Mouse (Mus musculus) limb, embryonic 13.5 days (tissue): ENCODE measurements around the gene Olfr1174-ps. TPM values are rescaled to one million over a fixed set of nuclear protein-coding genes. Genes with fewer than 3 reads are reported as not detected.

Source experiments
- ATAC-seq: fragments of 200-750 bp; cut with Nextera tagmentation; 2 replicates; pipeline ENCODE4 v1.8.0; 2017; ENCODE audit warnings: low read depth, moderate number of reproducible peaks, moderate TSS enrichment; ENCODE audit not compliant: low FRiP score
- H3K27ac ChIP-seq: fragments of 300-500 bp; sonication (generic); 2 replicates; pipeline ENCODE4 v1.5.1; 2015; ENCODE audit warnings: inconsistent platforms, mild to moderate bottlenecking, moderate library complexity
- H3K27me3 ChIP-seq: fragments of 300-500 bp; sonication (generic); 2 replicates; pipeline ENCODE4 v1.6.1; 2015; ENCODE audit warnings: mild to moderate bottlenecking, inconsistent platforms
- H3K36me3 ChIP-seq: fragments of 300-500 bp; sonication (generic); 2 replicates; pipeline ENCODE4 v1.6.1; 2015; ENCODE audit warnings: inconsistent platforms, mild to moderate bottlenecking, moderate library complexity
- H3K4me1 ChIP-seq: fragments of 300-500 bp; sonication (generic); 2 replicates; pipeline ENCODE4 v1.6.1; 2015; ENCODE audit warnings: inconsistent platforms
- H3K4me2 ChIP-seq: fragments of 300-500 bp; sonication (generic); replicated peaks from 2 replicates; pipeline ENCODE4 v1.6.1; 2015; ENCODE audit warnings: inconsistent platforms, mild to moderate bottlenecking, moderate library complexity
- H3K4me3 ChIP-seq: fragments of 300-500 bp; sonication (generic); 2 replicates; pipeline ENCODE4 v1.5.1; 2015; ENCODE audit warnings: moderate library complexity, mild to moderate bottlenecking, inconsistent platforms
- H3K9ac ChIP-seq: fragments of 300-500 bp; sonication (generic); 2 replicates; pipeline ENCODE4 v1.6.1; 2015; ENCODE audit warnings: mild to moderate bottlenecking, inconsistent platforms
- H3K9me3 ChIP-seq: fragments of 300-500 bp; sonication (generic); 2 replicates; pipeline ENCODE4 v1.6.1; 2016; ENCODE audit warnings: inconsistent platforms
- WGBS: fragments of 180-500 bp; shearing (Covaris S2); methylation state at CpG from one replicate; pipeline ENCODE4 v1.1.7; 2015; 5-methylcytosine and 5-hydroxymethylcytosine counted together
- polyA plus RNA-seq: library from polyadenylated mRNA; unstranded; fragments of >200 nt; fragmentation: Nextera tagmentation; extraction: Ambion mirVana; gene quantifications from 2 replicates; pipeline ENCODE4 v1.2.1, GENCODE M21; 2015

The Olfr1174-ps gene
- not detected in 2 replicates for polyA plus RNA-seq

GRCm38 (mm10) chr2:88315035-88315434 lies at the start of gene Olfr1174-ps:
Gene Olfr1174-ps, minus strand, starts transcription at chr2:88315135.
- ATAC-seq, result no peak
- H3K4me1 ChIP-seq, result no peaks in the 10 kb centered on the region
- H3K4me3 ChIP-seq, result no peak within 1 kb of the TSS
- H3K9me3 ChIP-seq, result no peaks in the 10 kb centered on the region
- no peaks in the 10 kb centered on the region for H3K36me3 ChIP-seq
- WGBS, result 89% methylated on average over 4 of the region's 4 CpGs
- no peaks in the 10 kb centered on the region for H3K27me3 ChIP-seq
- H3K27ac ChIP-seq, result no peak within 1 kb of the TSS
- H3K4me2 ChIP-seq, result no peak within 1 kb of the TSS
- H3K9ac ChIP-seq, result no peak within 1 kb of the TSS

- no peaks in the 10 kb centered on the region for H3K27me3 ChIP-seq
- H3K9ac ChIP-seq, result no peak overlapping the region
- H3K36me3 ChIP-seq, result no peaks in the 10 kb centered on the region
- no peak overlapping the region for H3K4me2 ChIP-seq
- 4% methylated on average over 2 of the region's 2 CpGs for WGBS
- no peak overlapping the region for H3K27ac ChIP-seq
- no peak for ATAC-seq
- H3K4me3 ChIP-seq, result no peak overlapping the region
- H3K4me1 ChIP-seq, result no peaks in the 10 kb centered on the region
- no peaks in the 10 kb centered on the region for H3K9me3 ChIP-seq
Measured at GRCm38 (mm10) chr2:88356304-88356703, 41.4 kb upstream of the Olfr1174-ps start.

- no peak within 1 kb of the TSS for H3K9ac ChIP-seq
- no peaks in the 10 kb centered on the region for H3K9me3 ChIP-seq
- H3K4me2 ChIP-seq, result no peak within 1 kb of the TSS
- H3K4me3 ChIP-seq, result no peak within 1 kb of the TSS
- ATAC-seq, result no peak
- no peak within 1 kb of the TSS for H3K27ac ChIP-seq
- no peaks in the 10 kb centered on the region for H3K4me1 ChIP-seq
- 89% methylated on average over 1 of the region's 1 CpGs for WGBS
- no peaks in the 10 kb centered on the region for H3K27me3 ChIP-seq
- no peaks in the 10 kb centered on the region for H3K36me3 ChIP-seq
Measured at GRCm38 (mm10) chr2:88346392-88346791, 31.5 kb upstream of the Olfr1174-ps start, which contains the start of gene Olfr1177-ps. Gene Olfr1177-ps, minus strand, starts transcription at chr2:88346492.

GRCm38 (mm10) chr2:88336421-88336820 lies 21.5 kb upstream of the Olfr1174-ps start, which contains the start of gene Olfr1176:
Gene Olfr1176, plus strand, starts transcription at chr2:88336721.
- Histone ChIP-seq H3K27ac (no peak within 1 kb of the TSS), H3K4me3 (no peak within 1 kb of the TSS), H3K9me3 (no peaks in the 10 kb centered on the region), H3K36me3 (no peaks in the 10 kb centered on the region), H3K4me1 (no peaks in the 10 kb centered on the region), H3K27me3 (no peaks in the 10 kb centered on the region), H3K9ac (no peak within 1 kb of the TSS), H3K4me2 (no peak within 1 kb of the TSS)
- ATAC-seq, result no peak
- WGBS, result 63% methylated on average over 1 of the region's 1 CpGs

GRCm38 (mm10) chr2:88327115-88327514 lies 12.2 kb upstream of the Olfr1174-ps start, which contains the start of gene Olfr1175-ps:
Gene Olfr1175-ps, minus strand, starts transcription at chr2:88327215.
- no peak within 1 kb of the TSS for H3K4me3 ChIP-seq
- no peaks in the 10 kb centered on the region for H3K36me3 ChIP-seq
- no peaks in the 10 kb centered on the region for H3K27me3 ChIP-seq
- H3K9ac ChIP-seq, result no peak within 1 kb of the TSS
- no peaks in the 10 kb centered on the region for H3K9me3 ChIP-seq
- ATAC-seq, result no peak
- no peak within 1 kb of the TSS for H3K4me2 ChIP-seq
- H3K27ac ChIP-seq, result no peak within 1 kb of the TSS
- H3K4me1 ChIP-seq, result no peaks in the 10 kb centered on the region
- 86% methylated on average over 2 of the region's 2 CpGs for WGBS

GRCm38 (mm10) chr2:88279775-88280174 lies 35.2 kb downstream of the Olfr1174-ps start, which contains the start of gene Olfr1173:
Gene Olfr1173, minus strand, starts transcription at chr2:88279875.
- ATAC-seq, result no peak
- Histone ChIP-seq H3K4me1 (no peaks in the 10 kb centered on the region), H3K27ac (no peak within 1 kb of the TSS), H3K36me3 (no peaks in the 10 kb centered on the region), H3K4me2 (no peak within 1 kb of the TSS), H3K4me3 (no peak within 1 kb of the TSS), H3K27me3 (no peaks in the 10 kb centered on the region), H3K9ac (no peak within 1 kb of the TSS), H3K9me3 (no peaks in the 10 kb centered on the region; the same call in 1 of the 2 replicates)

Other genes with a start within 250 kb of the Olfr1174-ps start
- gene Olfr1163, start 243.3 kb downstream of the Olfr1174-ps start, polyA plus RNA-seq, result not detected in 2 replicates
- gene Olfr1164, start 221.2 kb downstream of the Olfr1174-ps start, polyA plus RNA-seq, result not detected in 2 replicates
- gene Olfr1166, start 186.9 kb downstream of the Olfr1174-ps start, polyA plus RNA-seq, result not detected in 2 replicates
- gene Olfr1167, start 159.9 kb downstream of the Olfr1174-ps start, polyA plus RNA-seq, result not detected in 2 replicates
- gene Olfr1168, start 133.3 kb downstream of the Olfr1174-ps start, polyA plus RNA-seq, result not detected in 2 replicates
- not detected in 2 replicates for gene Olfr1170, start 86.8 kb downstream of the Olfr1174-ps start, polyA plus RNA-seq
- not detected in 2 replicates for gene Olfr1173, start 35.3 kb downstream of the Olfr1174-ps start, polyA plus RNA-seq
- not detected in 2 replicates for gene Olfr1175-ps, start 12.1 kb upstream of the Olfr1174-ps start, polyA plus RNA-seq
- not detected in 2 replicates for gene Olfr1176, start 21.6 kb upstream of the Olfr1174-ps start, polyA plus RNA-seq
- gene Olfr1177-ps, start 31.4 kb upstream of the Olfr1174-ps start, polyA plus RNA-seq, result not detected in 2 replicates
- not detected in 2 replicates for gene Olfr1178, start 71.9 kb upstream of the Olfr1174-ps start, polyA plus RNA-seq
- not detected in 2 replicates for gene Olfr1179, start 91.3 kb upstream of the Olfr1174-ps start, polyA plus RNA-seq
- not detected in 2 replicates for gene Olfr1180, start 104.0 kb upstream of the Olfr1174-ps start, polyA plus RNA-seq
- gene Olfr1181, start 111.0 kb upstream of the Olfr1174-ps start, polyA plus RNA-seq, result not detected in 2 replicates
- not detected in 2 replicates for gene Gm13757, start 134.0 kb upstream of the Olfr1174-ps start, polyA plus RNA-seq
- not detected in 2 replicates for gene Olfr1183, start 139.7 kb upstream of the Olfr1174-ps start, polyA plus RNA-seq
- not detected in 2 replicates for gene Olfr1184, start 168.5 kb upstream of the Olfr1174-ps start, polyA plus RNA-seq
- gene Olfr1185-ps1, start 178.2 kb upstream of the Olfr1174-ps start, polyA plus RNA-seq, result not detected in 2 replicates
- gene Olfr1186, start 203.4 kb upstream of the Olfr1174-ps start, polyA plus RNA-seq, result not detected in 2 replicates
- gene Olfr1188, start 241.8 kb upstream of the Olfr1174-ps start, polyA plus RNA-seq, result not detected in 2 replicates